Mouse (Mus musculus) heart, embryonic 13.5 days (tissue): Measurements from ENCODE around the gene Pacsin2. TPM values are rescaled to one million over a fixed set of nuclear protein-coding genes. Genes with fewer than 3 reads are reported as not detected.

Experiments used
- ATAC-seq: fragments of 200-750 bp; cut with Nextera tagmentation; 2 replicates; pipeline ENCODE4 v1.8.0; 2017; ENCODE audit warnings: moderate TSS enrichment; ENCODE audit not compliant: insufficient number of reproducible peaks, low FRiP score, low TSS enrichment; ENCODE audit errors: extremely low read depth
- H3K27ac ChIP-seq: fragments of 300-500 bp; sonication (generic); replicated peaks from 2 replicates; pipeline ENCODE4 v1.5.1; 2015; ENCODE audit warnings: moderate library complexity, mild to moderate bottlenecking, inconsistent platforms
- H3K27me3 ChIP-seq: fragments of 300-500 bp; sonication (generic); replicated peaks from 2 replicates; pipeline ENCODE4 v1.6.1; 2015; ENCODE audit warnings: mild to moderate bottlenecking, inconsistent platforms
- H3K36me3 ChIP-seq: fragments of 300-500 bp; sonication (generic); 2 replicates; pipeline ENCODE4 v1.6.1; 2015; ENCODE audit warnings: mild to moderate bottlenecking, inconsistent platforms
- H3K4me1 ChIP-seq: fragments of 300-500 bp; sonication (generic); 2 replicates; pipeline ENCODE4 v1.6.1; 2015; ENCODE audit warnings: inconsistent platforms
- H3K4me2 ChIP-seq: fragments of 300-500 bp; sonication (generic); 2 replicates; pipeline ENCODE4 v1.6.1; 2015; ENCODE audit warnings: inconsistent platforms, mild to moderate bottlenecking, moderate library complexity
- H3K4me3 ChIP-seq: fragments of 300-500 bp; sonication (generic); 2 replicates; pipeline ENCODE4 v1.5.1; 2015; ENCODE audit warnings: moderate library complexity, mild to moderate bottlenecking, inconsistent platforms
- H3K9ac ChIP-seq: fragments of 300-500 bp; sonication (generic); 2 replicates; pipeline ENCODE4 v1.6.1; 2015; ENCODE audit warnings: inconsistent platforms, mild to moderate bottlenecking, moderate library complexity
- H3K9me3 ChIP-seq: fragments of 300-500 bp; sonication (generic); 2 replicates; pipeline ENCODE4 v1.6.1; 2016; ENCODE audit warnings: inconsistent platforms
- WGBS: fragments of 180-500 bp; shearing (Covaris S2); methylation state at CpG from one replicate; pipeline ENCODE4 v1.1.7; 2015; ENCODE audit warnings: mixed read lengths; 5-methylcytosine and 5-hydroxymethylcytosine counted together
- polyA plus RNA-seq: library from polyadenylated mRNA; unstranded; fragments of >200 nt; fragmentation: Nextera tagmentation; extraction: Ambion mirVana; gene quantifications from 2 replicates; pipeline ENCODE4 v1.2.1, GENCODE M21; 2015

The Pacsin2 gene
- polyA plus RNA-seq, 1 experiment from 2014 or later: 56.8 TPM

- no peak for ATAC-seq
- Histone ChIP-seq H3K9me3 (no peaks in the 10 kb centered on the region), H3K27me3 (no peaks in the 10 kb centered on the region), H3K9ac (no peak overlapping the region), H3K36me3 (no peaks in the 10 kb centered on the region), H3K4me2 (no peak overlapping the region), H3K4me3 (no peak overlapping the region), H3K4me1 (peaks cover 30% of the 10 kb centered on the region), H3K27ac (0 out of 2 replicates have a peak overlapping the region, but pooled peaks have one; percentile 20)
- 65% methylated on average over 12 of the region's 12 CpGs for WGBS
Observed at GRCm38 (mm10) chr15:83476593-83477273, 12.3 kb upstream of the Pacsin2 start.

GRCm38 (mm10) chr15:83474466-83474836 is 10.0 kb upstream of the Pacsin2 start:
- no peaks in the 10 kb centered on the region for H3K9me3 ChIP-seq
- 15% methylated on average over 5 of the region's 5 CpGs for WGBS

GRCm38 (mm10) chr15:83473832-83474465 is 9.5 kb upstream of the Pacsin2 start:
- Histone ChIP-seq H3K36me3 (no peaks in the 10 kb centered on the region), H3K27ac (peak overlapping the region; percentile 48), H3K4me2 (peak overlapping the region; percentile 42), H3K4me1 (peaks cover 42% of the 10 kb centered on the region), H3K9me3 (no peaks in the 10 kb centered on the region), H3K27me3 (no peaks in the 10 kb centered on the region), H3K9ac (no peak overlapping the region; the same call in 1 of the 2 replicates), H3K4me3 (no peak overlapping the region)
- peak; percentile 78 for ATAC-seq
- WGBS: 49% methylated on average over 10 of the region's 10 CpGs

More at GRCm38 (mm10) chr15:83474466-83474836, 10.0 kb upstream of the Pacsin2 start:
- Histone ChIP-seq H3K27ac (peak overlapping the region; percentile 48), H3K4me1 (peaks cover 37% of the 10 kb centered on the region), H3K4me2 (peak overlapping the region; percentile 42), H3K27me3 (no peaks in the 10 kb centered on the region), H3K9ac (no peak overlapping the region), H3K36me3 (no peaks in the 10 kb centered on the region), H3K4me3 (no peak overlapping the region)
- 0 out of 2 replicates have a peak, but pooled peaks have one; percentile 34 for ATAC-seq

- ATAC-seq: no peak
- no peak overlapping the region for H3K9ac ChIP-seq
- peaks cover 42% of the 10 kb centered on the region for H3K4me1 ChIP-seq
- H3K4me2 ChIP-seq: no peak overlapping the region
- H3K9me3 ChIP-seq: no peaks in the 10 kb centered on the region
- WGBS: 93% methylated on average over 1 of the region's 1 CpGs
- no peak overlapping the region for H3K4me3 ChIP-seq
- H3K27ac ChIP-seq: no peak overlapping the region
- H3K36me3 ChIP-seq: no peaks in the 10 kb centered on the region
- no peaks in the 10 kb centered on the region for H3K27me3 ChIP-seq
Observed at GRCm38 (mm10) chr15:83473251-83473650, 8.8 kb upstream of the Pacsin2 start.

- H3K9me3 ChIP-seq: no peaks in the 10 kb centered on the region
- H3K4me2 ChIP-seq: no peak overlapping the region
- 0 out of 2 replicates have a peak overlapping the region, but pooled peaks have one; percentile 24 for H3K27ac ChIP-seq
- H3K27me3 ChIP-seq: no peaks in the 10 kb centered on the region
- peaks cover 35% of the 10 kb centered on the region for H3K4me1 ChIP-seq
- H3K4me3 ChIP-seq: no peak overlapping the region
- 40% methylated on average over 7 of the region's 7 CpGs for WGBS
- no peak overlapping the region for H3K9ac ChIP-seq
- H3K36me3 ChIP-seq: no peaks in the 10 kb centered on the region
- no peak for ATAC-seq
Observed at GRCm38 (mm10) chr15:83471476-83471875, 7.1 kb upstream of the Pacsin2 start.

GRCm38 (mm10) chr15:83470443-83470842 is 6.0 kb upstream of the Pacsin2 start:
- Histone ChIP-seq H3K9me3 (no peaks in the 10 kb centered on the region), H3K4me3 (no peak overlapping the region), H3K27ac (no peak overlapping the region), H3K4me1 (peaks cover 38% of the 10 kb centered on the region), H3K4me2 (no peak overlapping the region), H3K9ac (no peak overlapping the region), H3K27me3 (no peaks in the 10 kb centered on the region), H3K36me3 (no peaks in the 10 kb centered on the region)
- 77% methylated on average over 8 of the region's 8 CpGs for WGBS
- no peak for ATAC-seq

GRCm38 (mm10) chr15:83469279-83469821 is 4.9 kb upstream of the Pacsin2 start:
- no peaks in the 10 kb centered on the region for H3K9me3 ChIP-seq
- no peaks in the 10 kb centered on the region for H3K27me3 ChIP-seq
- no peak overlapping the region for H3K4me2 ChIP-seq
- no peaks in the 10 kb centered on the region for H3K36me3 ChIP-seq
- no peak for ATAC-seq
- no peak overlapping the region for H3K27ac ChIP-seq
- H3K4me3 ChIP-seq: no peak overlapping the region
- no peak overlapping the region for H3K9ac ChIP-seq
- 47% methylated on average over 6 of the region's 6 CpGs for WGBS
- H3K4me1 ChIP-seq: peaks cover 30% of the 10 kb centered on the region

- H3K9me3 ChIP-seq: no peaks in the 10 kb centered on the region
- H3K4me1 ChIP-seq: peaks cover 34% of the 10 kb centered on the region
- no peak overlapping the region for H3K4me2 ChIP-seq
- no peak overlapping the region for H3K4me3 ChIP-seq
- no peak for ATAC-seq
- no peak overlapping the region for H3K27ac ChIP-seq
- H3K27me3 ChIP-seq: no peaks in the 10 kb centered on the region
- 68% methylated on average over 9 of the region's 9 CpGs for WGBS
- H3K9ac ChIP-seq: no peak overlapping the region
- H3K36me3 ChIP-seq: no peaks in the 10 kb centered on the region
Observed at GRCm38 (mm10) chr15:83467232-83467966, 3.0 kb upstream of the Pacsin2 start.

- Histone ChIP-seq H3K4me3 (no peak overlapping the region), H3K9ac (no peak overlapping the region), H3K4me2 (no peak overlapping the region), H3K9me3 (no peaks in the 10 kb centered on the region), H3K4me1 (peaks cover 28% of the 10 kb centered on the region), H3K36me3 (no peaks in the 10 kb centered on the region), H3K27ac (no peak overlapping the region), H3K27me3 (no peaks in the 10 kb centered on the region)
- no peak for ATAC-seq
- 56% methylated on average over 4 of the region's 4 CpGs for WGBS
Observed at GRCm38 (mm10) chr15:83466331-83466730, 1.9 kb upstream of the Pacsin2 start.

GRCm38 (mm10) chr15:83464905-83465650 is 672 bp upstream of the Pacsin2 start:
- Histone ChIP-seq H3K4me1 (peaks cover 33% of the 10 kb centered on the region), H3K27ac (peak overlapping the region; percentile 42), H3K27me3 (no peaks in the 10 kb centered on the region), H3K9ac (0 out of 2 replicates have a peak overlapping the region, but pooled peaks have one; percentile 28), H3K4me2 (peak overlapping the region; percentile 82), H3K4me3 (peak overlapping the region; percentile 80), H3K9me3 (no peaks in the 10 kb centered on the region), H3K36me3 (no peaks in the 10 kb centered on the region)
- no peak for ATAC-seq
- WGBS: 73% methylated on average over 19 of the region's 19 CpGs
